Mouse (Mus musculus) hindbrain, postnatal 0 days (tissue): ENCODE measurements at regions not wholly inside any gene's neighbourhood (a gene's known extent, or its start where the extent isn't known, plus 50 kb on each side); places are given as distances from the start of the nearest gene placed in this dataset.

Experiments used
- ATAC-seq: fragments of 200-750 bp; cut with Nextera tagmentation; 2 replicates; pipeline ENCODE4 v1.8.0; 2017; ENCODE audit warnings: mild to moderate bottlenecking, moderate TSS enrichment, moderate library complexity
- DNase-seq: peaks from one replicate; pipeline ENCODE4 v3.0.0-alpha.2; 2015; ENCODE audit warnings: low spot score
- H3K27ac ChIP-seq: fragments of 300-500 bp; sonication (generic); 2 replicates; pipeline ENCODE4 v1.5.1; 2014; ENCODE audit warnings: mild to moderate bottlenecking
- H3K27me3 ChIP-seq: fragments of 300-500 bp; sonication (generic); 2 replicates; pipeline ENCODE4 v1.6.1; 2014; ENCODE audit warnings: low read length, mixed read lengths; ENCODE audit not compliant: insufficient read depth
- H3K36me3 ChIP-seq: fragments of 300-500 bp; sonication (generic); 2 replicates; pipeline ENCODE4 v1.6.1; 2014; ENCODE audit warnings: low read length, mixed read lengths; ENCODE audit not compliant: insufficient read depth
- H3K4me1 ChIP-seq: fragments of 300-500 bp; sonication (generic); 2 replicates; pipeline ENCODE4 v1.6.1; 2014; ENCODE audit warnings: antibody characterized with exemption, low read length, mixed read lengths; ENCODE audit not compliant: insufficient read depth
- H3K4me2 ChIP-seq: fragments of 300-500 bp; sonication (generic); 2 replicates; pipeline ENCODE4 v1.6.1; 2014; ENCODE audit warnings: low read depth, mild to moderate bottlenecking, low read length, moderate library complexity, mixed read lengths
- H3K4me3 ChIP-seq: fragments of 300-500 bp; sonication (generic); 2 replicates; pipeline ENCODE4 v1.5.1; 2014; ENCODE audit warnings: low read length
- H3K9ac ChIP-seq: fragments of 300-500 bp; sonication (generic); replicated peaks from 2 replicates; pipeline ENCODE4 v1.6.1; 2014; ENCODE audit warnings: mild to moderate bottlenecking, low read length, moderate library complexity, mixed read lengths
- H3K9me3 ChIP-seq: fragments of 300-500 bp; sonication (generic); 2 replicates; pipeline ENCODE4 v1.6.1; 2016; ENCODE audit warnings: low read length, mixed read lengths
- CTCF ChIP-seq: IDR thresholded peaks from 2 replicates; pipeline ENCODE4 v1.5.1; 2016; ENCODE audit warnings: antibody characterized with exemption, control low read depth, low read depth
- WGBS: fragments of 180-500 bp; shearing (Covaris S2); extraction: QIAGEN DNeasy Blood & Tissue Kit; methylation state at CpG from one replicate; pipeline ENCODE4 v1.1.7; 2014; 5-methylcytosine and 5-hydroxymethylcytosine counted together

DNA sequence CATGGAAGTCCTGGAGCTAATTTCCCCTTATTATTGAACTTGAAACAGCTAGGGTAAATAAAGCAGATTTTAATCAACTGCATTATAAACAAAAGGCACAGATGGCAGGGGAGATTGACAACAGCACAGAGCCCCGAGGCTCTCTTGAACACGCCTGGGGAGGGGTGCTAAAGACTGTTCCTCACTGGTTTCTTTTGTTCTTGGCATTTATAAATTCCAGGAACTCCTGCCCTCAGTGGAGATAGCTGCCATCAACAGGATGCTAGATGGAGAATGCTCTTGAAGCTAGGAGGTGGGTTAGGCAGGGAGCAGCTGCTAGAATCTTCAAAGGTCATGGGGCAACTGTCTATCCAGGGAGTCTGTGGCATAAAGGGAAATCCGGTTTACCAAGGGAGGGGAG lies 102.2 kb upstream of the Kit start:
- TF ChIP-seq CTCF: no peak
- Histone ChIP-seq H3K9me3 (no peaks in the 10 kb centered on the region), H3K27me3 (no peaks in the 10 kb centered on the region), H3K9ac (no peak overlapping the region), H3K4me3 (no peak overlapping the region), H3K4me1 (0 out of 2 replicates have a peak, but pooled peaks cover 4% of the 10 kb centered on the region), H3K4me2 (no peak overlapping the region), H3K36me3 (no peaks in the 10 kb centered on the region), H3K27ac (no peak overlapping the region)
- DNase-seq (no peak), ATAC-seq (no peak)
- WGBS: 31% methylated on average over 3 of the region's 3 CpGs

DNA sequence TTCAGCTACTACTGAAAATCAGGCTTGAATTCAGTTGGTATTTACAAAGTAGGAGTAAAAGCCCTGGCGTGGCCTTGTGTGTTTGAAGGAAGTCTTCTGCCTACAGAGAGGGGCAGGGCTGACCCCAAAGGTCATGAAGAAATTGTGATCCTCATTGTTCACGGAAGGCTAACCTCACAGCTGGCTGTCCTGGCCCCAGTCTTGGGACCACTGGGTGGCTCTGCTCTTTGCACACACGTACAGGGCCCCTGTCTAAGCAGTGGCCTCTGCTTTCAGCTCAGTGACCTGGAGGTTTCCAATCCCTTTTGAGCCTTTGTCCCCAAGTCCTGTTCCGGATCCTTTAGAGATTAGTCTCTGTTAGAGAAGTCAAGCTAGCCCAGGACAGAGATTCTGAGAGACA lies 99.3 kb upstream of the Kit start:
- DNase-seq (no peak), ATAC-seq (no peak)
- H3K9me3 ChIP-seq: no peaks in the 10 kb centered on the region
- no peak for TF ChIP-seq CTCF
- no peaks in the 10 kb centered on the region for H3K36me3 ChIP-seq
- H3K4me2 ChIP-seq: no peak overlapping the region
- no peak overlapping the region for H3K27ac ChIP-seq
- no peak overlapping the region for H3K4me3 ChIP-seq
- WGBS: 36% methylated on average over 4 of the region's 4 CpGs
- no peak overlapping the region for H3K9ac ChIP-seq
- H3K27me3 ChIP-seq: no peaks in the 10 kb centered on the region
- H3K4me1 ChIP-seq: no peaks in the 10 kb centered on the region

GRCm38 (mm10) chr5:75478499-75478898 lies 96.2 kb upstream of the Kit start:
- Histone ChIP-seq H3K27ac (no peak overlapping the region), H3K9ac (no peak overlapping the region), H3K4me1 (no peaks in the 10 kb centered on the region), H3K27me3 (no peaks in the 10 kb centered on the region), H3K4me3 (no peak overlapping the region), H3K4me2 (no peak overlapping the region), H3K9me3 (no peaks in the 10 kb centered on the region), H3K36me3 (no peaks in the 10 kb centered on the region)
- no peak for DNase-seq
- no peak for ATAC-seq
- 38% methylated on average over 1 of the region's 1 CpGs for WGBS
- no peak for TF ChIP-seq CTCF

GRCm38 (mm10) chr5:75479149-75479548 lies 95.6 kb upstream of the Kit start:
- ATAC-seq: no peak
- WGBS: 89% methylated on average over 11 of the region's 11 CpGs

DNA sequence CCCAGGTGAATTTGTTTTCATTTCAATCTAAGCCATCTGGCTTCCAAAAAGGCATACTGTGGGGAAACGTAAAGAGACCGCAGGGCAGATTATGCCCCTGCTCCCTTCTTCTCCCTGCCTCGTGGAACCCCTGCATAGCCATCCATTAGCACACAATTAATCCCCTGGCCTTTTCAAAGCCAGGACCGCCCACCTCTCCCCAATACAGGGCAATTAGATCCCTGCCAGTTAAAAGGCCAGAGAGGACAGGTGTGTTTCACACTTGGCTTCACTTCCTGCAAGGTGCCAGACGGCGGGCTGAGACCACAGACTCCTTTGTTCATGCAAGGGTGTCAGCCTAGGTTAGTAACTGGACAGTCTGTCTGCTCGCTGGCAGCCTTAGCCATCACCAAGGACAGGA lies 93.1 kb upstream of the Kit start:
- peak; percentile 24; the same call in 1 of the 2 replicates for ATAC-seq
- no peak for TF ChIP-seq CTCF
- no peak for DNase-seq
- Histone ChIP-seq H3K4me2 (no peak overlapping the region), H3K9ac (no peak overlapping the region), H3K4me3 (no peak overlapping the region), H3K9me3 (no peaks in the 10 kb centered on the region), H3K4me1 (no peaks in the 10 kb centered on the region), H3K27me3 (no peaks in the 10 kb centered on the region), H3K36me3 (no peaks in the 10 kb centered on the region), H3K27ac (no peak overlapping the region)
- 39% methylated on average over 7 of the region's 7 CpGs for WGBS

More at GRCm38 (mm10) chr5:75479149-75479548, 95.6 kb upstream of the Kit start:
- H3K9me3 ChIP-seq: no peaks in the 10 kb centered on the region
- no peak for TF ChIP-seq CTCF
- no peaks in the 10 kb centered on the region for H3K27me3 ChIP-seq
- H3K4me1 ChIP-seq: no peaks in the 10 kb centered on the region
- DNase-seq: no peak
- no peaks in the 10 kb centered on the region for H3K36me3 ChIP-seq
- no peak overlapping the region for H3K4me3 ChIP-seq
- H3K4me2 ChIP-seq: no peak overlapping the region
- H3K9ac ChIP-seq: no peak overlapping the region
- no peak overlapping the region for H3K27ac ChIP-seq

DNA sequence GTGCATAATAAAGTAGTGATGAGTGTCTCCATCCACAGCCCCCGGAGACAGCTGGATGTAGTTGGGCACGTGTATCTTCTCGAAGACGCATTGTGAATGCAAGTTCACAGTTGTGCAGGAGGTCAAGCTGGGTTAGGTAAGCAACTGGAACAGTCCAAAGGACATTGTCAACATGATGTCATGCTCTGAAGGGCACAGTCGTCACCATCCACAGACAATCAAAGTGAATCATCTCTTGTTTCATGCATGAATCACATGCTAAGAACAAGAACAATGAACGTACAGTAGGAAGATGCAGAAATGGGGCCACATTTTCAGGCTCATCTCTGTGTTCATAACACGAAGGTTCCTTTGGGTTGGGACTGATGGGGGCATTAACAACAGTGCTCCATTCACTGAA lies 90.4 kb upstream of the Kit start:
- ATAC-seq (no peak), DNase-seq (no peak)
- Histone ChIP-seq H3K27ac (no peak overlapping the region), H3K4me1 (no peaks in the 10 kb centered on the region), H3K4me2 (no peak overlapping the region), H3K36me3 (no peaks in the 10 kb centered on the region), H3K4me3 (no peak overlapping the region), H3K9ac (no peak overlapping the region), H3K27me3 (no peaks in the 10 kb centered on the region), H3K9me3 (no peaks in the 10 kb centered on the region)
- no peak for TF ChIP-seq CTCF
- WGBS: 70% methylated on average over 7 of the region's 7 CpGs

- TF ChIP-seq CTCF: no peak
- Histone ChIP-seq H3K27ac (no peak overlapping the region), H3K4me1 (no peaks in the 10 kb centered on the region), H3K36me3 (no peaks in the 10 kb centered on the region), H3K27me3 (no peaks in the 10 kb centered on the region), H3K9ac (no peak overlapping the region), H3K9me3 (no peaks in the 10 kb centered on the region), H3K4me3 (no peak overlapping the region), H3K4me2 (no peak overlapping the region)
- ATAC-seq (no peak), DNase-seq (no peak)
- 81% methylated on average over 9 of the region's 9 CpGs for WGBS
These were observed 83.9 kb upstream of the Kit start for GRCm38 (mm10) chr5:75490806-75491205.
